Mouse (Mus musculus) forebrain, embryonic 15.5 days (tissue): Measurements from ENCODE around the gene Ptprr. TPM values are rescaled to one million over a fixed set of nuclear protein-coding genes. Genes with fewer than 3 reads are reported as not detected.

Source experiments
- ATAC-seq: fragments of 200-750 bp; cut with Nextera tagmentation; replicated peaks from 2 replicates; pipeline ENCODE4 v1.8.0; 2017; ENCODE audit warnings: mild to moderate bottlenecking, moderate TSS enrichment, moderate library complexity
- H3K27ac ChIP-seq: fragments of 300-500 bp; sonication (generic); replicated peaks from 2 replicates; pipeline ENCODE4 v1.5.1; 2015; ENCODE audit warnings: mild to moderate bottlenecking, inconsistent platforms
- H3K27me3 ChIP-seq: fragments of 300-500 bp; sonication (generic); 2 replicates; pipeline ENCODE4 v1.6.1; 2015; ENCODE audit warnings: inconsistent platforms
- H3K36me3 ChIP-seq: fragments of 300-500 bp; sonication (generic); 2 replicates; pipeline ENCODE4 v1.6.1; 2015; ENCODE audit warnings: mild to moderate bottlenecking, inconsistent platforms
- H3K4me1 ChIP-seq: fragments of 300-500 bp; sonication (generic); 2 replicates; pipeline ENCODE4 v1.6.1; 2015; ENCODE audit warnings: inconsistent platforms
- H3K4me2 ChIP-seq: fragments of 300-500 bp; sonication (generic); replicated peaks from 2 replicates; pipeline ENCODE4 v1.6.1; 2015; ENCODE audit warnings: mild to moderate bottlenecking, inconsistent platforms
- H3K4me3 ChIP-seq: fragments of 300-500 bp; sonication (generic); 2 replicates; pipeline ENCODE4 v1.5.1; 2015; ENCODE audit warnings: mild to moderate bottlenecking, inconsistent platforms
- H3K9ac ChIP-seq: fragments of 300-500 bp; sonication (generic); replicated peaks from 2 replicates; pipeline ENCODE4 v1.6.1; 2015; ENCODE audit warnings: mild to moderate bottlenecking, inconsistent platforms
- H3K9me3 ChIP-seq: fragments of 300-500 bp; sonication (generic); 2 replicates; pipeline ENCODE4 v1.6.1; 2016; ENCODE audit warnings: inconsistent platforms
- WGBS: fragments of 180-500 bp; shearing (Covaris S2); methylation state at CpG from one replicate; pipeline ENCODE4 v1.1.7; 2015; ENCODE audit warnings: mixed read lengths; 5-methylcytosine and 5-hydroxymethylcytosine counted together
- polyA plus RNA-seq: library from polyadenylated mRNA; unstranded; fragments of >200 nt; fragmentation: Nextera tagmentation; extraction: Ambion mirVana; gene quantifications from 2 replicates; pipeline ENCODE4 v1.2.1, GENCODE M21; 2015

Gene Ptprr
- polyA plus RNA-seq, 1 experiment from 2014 or later, result 9.2 TPM

- Histone ChIP-seq H3K9ac (no peak overlapping the region), H3K27ac (no peak overlapping the region), H3K4me1 (no peaks in the 10 kb centered on the region), H3K27me3 (no peaks in the 10 kb centered on the region), H3K36me3 (no peaks in the 10 kb centered on the region), H3K9me3 (no peaks in the 10 kb centered on the region), H3K4me2 (no peak overlapping the region), H3K4me3 (no peak overlapping the region)
- WGBS, result 80% methylated on average over 6 of the region's 6 CpGs
- no peak for ATAC-seq
Measured at GRCm38 (mm10) chr10:116253972-116254371, 236.0 kb downstream of the Ptprr start.

GRCm38 (mm10) chr10:116259298-116259697, 241.3 kb downstream of the Ptprr start:
- ATAC-seq, result no peak
- 84% methylated on average over 4 of the region's 4 CpGs for WGBS
- Histone ChIP-seq H3K4me2 (no peak overlapping the region), H3K4me1 (peaks cover 3% of the 10 kb centered on the region; the same call in 1 of the 2 replicates), H3K9me3 (no peaks in the 10 kb centered on the region), H3K36me3 (no peaks in the 10 kb centered on the region), H3K27me3 (no peaks in the 10 kb centered on the region), H3K27ac (no peak overlapping the region), H3K9ac (no peak overlapping the region), H3K4me3 (no peak overlapping the region)

- no peaks in the 10 kb centered on the region for H3K9me3 ChIP-seq
- no peak overlapping the region for H3K9ac ChIP-seq
- WGBS, result 76% methylated on average over 13 of the region's 13 CpGs
- H3K27me3 ChIP-seq, result no peaks in the 10 kb centered on the region
- H3K36me3 ChIP-seq, result no peaks in the 10 kb centered on the region
- H3K4me3 ChIP-seq, result no peak overlapping the region
- no peak for ATAC-seq
- H3K27ac ChIP-seq, result 0 out of 2 replicates have a peak overlapping the region, but pooled peaks have one; percentile 23
- no peak overlapping the region for H3K4me2 ChIP-seq
- peaks cover 3% of the 10 kb centered on the region; the same call in 1 of the 2 replicates for H3K4me1 ChIP-seq
Measured at GRCm38 (mm10) chr10:116260658-116261433, 242.8 kb downstream of the Ptprr start.

- WGBS, result 72% methylated on average over 5 of the region's 5 CpGs
- peaks cover 3% of the 10 kb centered on the region; the same call in 1 of the 2 replicates for H3K4me1 ChIP-seq
- no peaks in the 10 kb centered on the region for H3K36me3 ChIP-seq
- no peak overlapping the region for H3K4me3 ChIP-seq
- no peaks in the 10 kb centered on the region for H3K27me3 ChIP-seq
- H3K4me2 ChIP-seq, result no peak overlapping the region
- no peaks in the 10 kb centered on the region for H3K9me3 ChIP-seq
- ATAC-seq, result no peak
- H3K9ac ChIP-seq, result no peak overlapping the region
- 0 out of 2 replicates have a peak overlapping the region, but pooled peaks have one; percentile 56 for H3K27ac ChIP-seq
Measured at GRCm38 (mm10) chr10:116261559-116261958, 243.5 kb downstream of the Ptprr start.

- no peaks in the 10 kb centered on the region for H3K9me3 ChIP-seq
- 87% methylated on average over 11 of the region's 11 CpGs for WGBS
- no peaks in the 10 kb centered on the region for H3K36me3 ChIP-seq
- H3K27ac ChIP-seq, result no peak overlapping the region
- ATAC-seq, result no peak
- peaks cover 3% of the 10 kb centered on the region; the same call in 1 of the 2 replicates for H3K4me1 ChIP-seq
- no peaks in the 10 kb centered on the region for H3K27me3 ChIP-seq
- H3K9ac ChIP-seq, result no peak overlapping the region
- H3K4me2 ChIP-seq, result no peak overlapping the region
- H3K4me3 ChIP-seq, result no peak overlapping the region
Measured at GRCm38 (mm10) chr10:116264521-116264920, 246.5 kb downstream of the Ptprr start.

- H3K4me3 ChIP-seq, result no peak overlapping the region
- no peak overlapping the region for H3K27ac ChIP-seq
Measured at GRCm38 (mm10) chr10:116266561-116267433, 248.8 kb downstream of the Ptprr start.

GRCm38 (mm10) chr10:116267434-116267822, 249.4 kb downstream of the Ptprr start:
- Histone ChIP-seq H3K36me3 (no peaks in the 10 kb centered on the region), H3K4me2 (no peak overlapping the region), H3K27ac (no peak overlapping the region), H3K4me3 (no peak overlapping the region), H3K9me3 (no peaks in the 10 kb centered on the region), H3K27me3 (no peaks in the 10 kb centered on the region), H3K9ac (no peak overlapping the region), H3K4me1 (no peaks in the 10 kb centered on the region)
- 72% methylated on average over 4 of the region's 4 CpGs for WGBS
- no peak for ATAC-seq

More at GRCm38 (mm10) chr10:116266561-116267433, 248.8 kb downstream of the Ptprr start:
- whole genome bisulfite sequencing, result 68% methylated on average over 15 of the region's 15 CpGs
- H3K9ac ChIP-seq, result no peak overlapping the region
- H3K36me3 ChIP-seq, result no peaks in the 10 kb centered on the region
- H3K4me2 ChIP-seq, result no peak overlapping the region
- H3K9me3 ChIP-seq, result no peaks in the 10 kb centered on the region
- ATAC-seq, result no peak
- H3K4me1 ChIP-seq, result no peaks in the 10 kb centered on the region
- H3K27me3 ChIP-seq, result no peaks in the 10 kb centered on the region

- Histone ChIP-seq H3K4me2 (no peak overlapping the region), H3K27me3 (no peaks in the 10 kb centered on the region), H3K4me3 (no peak overlapping the region), H3K36me3 (no peaks in the 10 kb centered on the region), H3K9ac (no peak overlapping the region), H3K27ac (no peak overlapping the region), H3K4me1 (no peaks in the 10 kb centered on the region), H3K9me3 (no peaks in the 10 kb centered on the region)
- no peak for ATAC-seq
- 53% methylated on average over 4 of the region's 4 CpGs for WGBS
Measured at GRCm38 (mm10) chr10:116268343-116268742, 250.3 kb downstream of the Ptprr start.

GRCm38 (mm10) chr10:116270646-116271469, 252.8 kb downstream of the Ptprr start:
- ATAC-seq, result no peak
- Histone ChIP-seq H3K27ac (no peak overlapping the region), H3K36me3 (no peaks in the 10 kb centered on the region), H3K4me3 (no peak overlapping the region), H3K9ac (no peak overlapping the region), H3K4me1 (no peaks in the 10 kb centered on the region), H3K4me2 (no peak overlapping the region), H3K9me3 (no peaks in the 10 kb centered on the region), H3K27me3 (no peaks in the 10 kb centered on the region)
- 80% methylated on average over 12 of the region's 12 CpGs for WGBS

- WGBS, result 90% methylated on average over 10 of the region's 10 CpGs
- H3K9ac ChIP-seq, result no peak overlapping the region
Measured at GRCm38 (mm10) chr10:116271470-116271915, 253.5 kb downstream of the Ptprr start.

GRCm38 (mm10) chr10:116272156-116272555, 254.1 kb downstream of the Ptprr start:
- WGBS, result 77% methylated on average over 3 of the region's 3 CpGs
- Histone ChIP-seq H3K9me3 (no peaks in the 10 kb centered on the region), H3K36me3 (no peaks in the 10 kb centered on the region), H3K27me3 (no peaks in the 10 kb centered on the region), H3K9ac (no peak overlapping the region), H3K27ac (no peak overlapping the region), H3K4me1 (no peaks in the 10 kb centered on the region), H3K4me3 (no peak overlapping the region), H3K4me2 (no peak overlapping the region)
- no peak for ATAC-seq

More at GRCm38 (mm10) chr10:116271470-116271915, 253.5 kb downstream of the Ptprr start:
- H3K36me3 ChIP-seq, result no peaks in the 10 kb centered on the region
- no peak overlapping the region for H3K4me2 ChIP-seq
- no peak overlapping the region for H3K4me3 ChIP-seq
- no peaks in the 10 kb centered on the region for H3K9me3 ChIP-seq
- ATAC-seq, result no peak
- no peaks in the 10 kb centered on the region for H3K4me1 ChIP-seq
- H3K27me3 ChIP-seq, result no peaks in the 10 kb centered on the region
- no peak overlapping the region for H3K27ac ChIP-seq
